Mouse (Mus musculus): ENCODE data around the gene Zfp326. TPM values are rescaled to one million over a fixed set of nuclear protein-coding genes. Genes with fewer than 3 reads are reported as not detected.

Gene Zfp326
- polyA plus RNA-seq (2015; fragmentation: Nextera tagmentation; extraction: Ambion mirVana), result 48.6 and 55.8 TPM in 2 replicates

DNA sequence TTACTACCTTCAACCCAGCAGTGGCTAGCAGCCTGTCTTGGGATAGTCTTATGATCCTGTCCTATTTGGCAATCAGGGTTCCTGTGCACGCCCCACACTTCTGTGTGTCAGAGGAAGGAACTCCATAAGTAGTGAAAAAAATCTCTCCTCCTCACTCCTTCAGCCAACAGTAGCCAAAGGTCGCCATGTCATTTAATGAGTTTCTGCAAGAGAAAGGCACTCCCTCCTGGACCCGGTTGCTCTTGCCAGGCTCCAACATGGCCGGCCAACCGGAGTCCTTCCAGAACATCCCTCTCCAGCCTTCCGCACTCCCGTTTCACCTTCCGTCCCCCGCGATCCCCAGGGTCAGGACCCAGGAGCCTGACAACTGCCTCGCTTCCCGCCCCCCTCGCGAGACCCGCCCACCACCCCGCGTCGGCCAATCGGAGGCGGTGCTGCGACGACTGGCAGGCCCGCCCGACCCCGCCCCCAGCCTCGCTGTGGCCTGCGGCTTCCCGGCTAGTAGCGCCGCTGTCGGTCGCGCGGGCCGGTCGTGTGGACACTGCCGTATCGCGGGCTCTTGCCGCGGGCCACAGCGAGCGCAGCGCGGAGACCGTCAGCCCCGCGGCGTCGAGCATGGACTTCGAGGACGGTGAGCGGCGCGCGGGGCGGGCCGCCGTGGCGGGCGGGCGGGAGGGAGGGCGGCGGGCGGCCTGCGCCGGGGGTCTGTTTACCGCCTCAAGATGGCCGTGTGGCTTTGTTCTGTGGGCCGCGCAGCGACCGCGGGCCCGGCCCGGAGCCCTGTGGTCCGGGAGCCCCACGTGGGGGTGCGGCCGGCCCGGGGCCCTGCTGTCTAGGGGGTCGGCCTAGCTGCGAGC is at the start of gene Zfp326:
Zfp326 (plus strand) TSS at position 498 of the 857 bp plus-strand sequence.
- ATAC-seq (ENCODE audit: low read depth), result peak; percentile 95
- Histone ChIP-seq H3K36me3 (0 out of 2 replicates have a peak, but pooled peaks cover 7% of the 10 kb centered on the region), H3K27me3 (0 out of 2 replicates have a peak, but pooled peaks cover 7% of the 10 kb centered on the region), H3K4me3 (peak within 1 kb of the TSS; percentile 97), H3K9ac (peak within 1 kb of the TSS; percentile 100), H3K27ac (replicated peaks) (peak within 1 kb of the TSS; percentile 92), H3K4me2 (peak within 1 kb of the TSS; percentile 94), H3K9me3 (no peaks in the 10 kb centered on the region), H3K4me1 (replicated peaks) (peaks cover 39% of the 10 kb centered on the region)
- WGBS, result under 1% methylated on average over 74 of the region's 83 CpGs

- H3K4me1 ChIP-seq (replicated peaks), result peaks cover 11% of the 10 kb centered on the region
- H3K27ac ChIP-seq (replicated peaks), result no peak overlapping the region
- H3K4me3 ChIP-seq, result no peak overlapping the region
- no peaks in the 10 kb centered on the region for H3K36me3 ChIP-seq
- H3K27me3 ChIP-seq, result no peaks in the 10 kb centered on the region
- WGBS, result 69% methylated on average over 5 of the region's 5 CpGs
- no peak overlapping the region for H3K9ac ChIP-seq
- H3K4me2 ChIP-seq, result no peak overlapping the region
- no peaks in the 10 kb centered on the region for H3K9me3 ChIP-seq
- ATAC-seq (ENCODE audit: low read depth), result no peak
These were observed 49.4 kb upstream of the Zfp326 start for GRCm38 (mm10) chr5:105826916-105827510.

DNA sequence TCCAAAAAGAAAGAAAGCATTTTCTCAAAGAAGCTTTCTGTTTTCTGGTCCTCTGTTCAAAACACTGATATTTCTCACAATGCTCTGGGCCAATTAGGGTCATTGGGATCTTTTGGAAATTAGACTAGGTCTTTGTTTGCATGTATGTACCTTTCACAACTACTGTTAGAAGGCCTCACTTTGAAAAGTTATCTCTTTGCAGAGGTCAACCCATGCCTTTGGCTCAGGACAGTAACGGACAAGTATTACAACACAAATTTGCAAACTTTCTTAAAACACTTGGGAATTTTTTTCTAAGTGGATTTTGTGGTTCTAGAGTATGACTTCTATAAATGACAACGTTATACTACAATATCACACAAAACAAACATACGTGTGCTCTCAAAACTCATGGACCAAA is 48.3 kb upstream of the Zfp326 start:
- no peak overlapping the region for H3K27ac ChIP-seq (replicated peaks)
- H3K27me3 ChIP-seq, result no peaks in the 10 kb centered on the region
- no peaks in the 10 kb centered on the region for H3K36me3 ChIP-seq
- no peaks in the 10 kb centered on the region for H3K9me3 ChIP-seq
- no peak for ATAC-seq (ENCODE audit: low read depth)
- H3K4me1 ChIP-seq (replicated peaks), result peaks cover 4% of the 10 kb centered on the region
- H3K4me3 ChIP-seq, result no peak overlapping the region
- H3K4me2 ChIP-seq, result no peak overlapping the region
- WGBS, result 88% methylated on average over 3 of the region's 3 CpGs
- no peak overlapping the region for H3K9ac ChIP-seq

DNA sequence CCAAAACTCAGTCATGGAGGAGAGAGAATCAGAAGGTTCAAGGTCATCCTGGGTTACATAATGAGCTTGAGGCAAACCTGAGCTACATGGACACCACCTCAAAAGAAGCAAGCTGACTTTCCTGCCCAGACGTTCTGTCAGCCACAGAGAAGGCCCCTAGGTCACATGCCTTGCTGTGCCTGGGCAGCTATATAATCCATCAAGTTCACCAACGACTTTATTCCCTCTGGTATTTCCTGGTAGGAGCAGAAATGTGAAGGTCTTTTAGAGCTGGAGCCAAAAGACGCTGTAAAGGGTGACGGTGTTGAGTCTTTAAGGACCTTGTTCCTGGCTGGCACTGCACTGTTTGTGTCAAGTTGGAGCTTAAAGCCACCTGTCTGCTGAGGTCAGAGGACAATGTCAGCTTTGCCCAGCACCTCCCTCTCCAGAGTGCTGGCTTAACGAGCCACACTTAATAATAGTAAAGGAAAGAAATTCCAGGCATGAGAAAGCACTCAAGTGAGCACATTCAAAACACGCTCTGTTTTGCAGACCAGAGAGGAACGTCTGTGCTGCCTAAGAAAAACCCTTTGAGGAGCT is 47.3 kb upstream of the Zfp326 start:
- Histone ChIP-seq H3K36me3 (no peaks in the 10 kb centered on the region), H3K27ac (replicated peaks) (no peak overlapping the region), H3K4me1 (replicated peaks) (no peaks in the 10 kb centered on the region), H3K4me3 (no peak overlapping the region), H3K9me3 (no peaks in the 10 kb centered on the region), H3K9ac (no peak overlapping the region), H3K27me3 (no peaks in the 10 kb centered on the region), H3K4me2 (no peak overlapping the region)
- no peak for ATAC-seq (ENCODE audit: low read depth)
- WGBS, result 46% methylated on average over 7 of the region's 7 CpGs

DNA sequence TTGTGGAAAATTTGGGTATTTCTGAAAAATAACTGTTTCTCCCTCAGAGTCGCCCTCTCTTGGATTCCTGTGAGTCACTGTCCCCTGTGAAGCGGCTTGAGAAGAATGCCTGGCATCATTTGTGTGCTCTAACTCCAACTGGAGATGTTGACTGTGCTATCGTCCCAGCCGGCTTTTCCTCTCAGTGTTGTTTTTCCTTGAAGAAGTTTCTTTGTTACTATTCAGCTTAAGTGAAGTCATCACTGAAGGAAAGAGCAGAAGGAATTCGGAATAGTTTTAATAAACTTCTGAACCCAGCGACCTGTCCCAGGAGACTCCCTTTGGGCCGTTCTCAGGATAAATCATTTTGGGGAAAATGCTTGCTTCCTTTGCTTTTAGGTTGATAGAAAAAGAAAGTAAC is 44.2 kb upstream of the Zfp326 start:
- H3K4me2 ChIP-seq, result no peak overlapping the region
- 75% methylated on average over 7 of the region's 7 CpGs for WGBS
- no peak for ATAC-seq (ENCODE audit: low read depth)
- no peaks in the 10 kb centered on the region for H3K27me3 ChIP-seq
- H3K27ac ChIP-seq (replicated peaks), result no peak overlapping the region
- H3K4me3 ChIP-seq, result no peak overlapping the region
- H3K4me1 ChIP-seq (replicated peaks), result no peaks in the 10 kb centered on the region
- H3K9me3 ChIP-seq, result no peaks in the 10 kb centered on the region
- H3K36me3 ChIP-seq, result no peaks in the 10 kb centered on the region
- H3K9ac ChIP-seq, result no peak overlapping the region

- 78% methylated on average over 3 of the region's 3 CpGs for WGBS
- H3K27ac ChIP-seq (replicated peaks), result no peak overlapping the region
- no peaks in the 10 kb centered on the region for H3K36me3 ChIP-seq
- H3K4me1 ChIP-seq (replicated peaks), result 0 out of 2 replicates have a peak, but pooled peaks cover 3% of the 10 kb centered on the region
- no peaks in the 10 kb centered on the region for H3K9me3 ChIP-seq
- H3K4me2 ChIP-seq, result no peak overlapping the region
- H3K4me3 ChIP-seq, result no peak overlapping the region
- H3K9ac ChIP-seq, result no peak overlapping the region
- ATAC-seq (ENCODE audit: low read depth), result no peak
- no peaks in the 10 kb centered on the region for H3K27me3 ChIP-seq
These were observed 42.4 kb upstream of the Zfp326 start for GRCm38 (mm10) chr5:105833923-105834322.

- Histone ChIP-seq H3K4me2 (no peak overlapping the region), H3K27me3 (no peaks in the 10 kb centered on the region), H3K9ac (no peak overlapping the region), H3K4me3 (no peak overlapping the region), H3K9me3 (no peaks in the 10 kb centered on the region), H3K36me3 (no peaks in the 10 kb centered on the region), H3K4me1 (replicated peaks) (0 out of 2 replicates have a peak, but pooled peaks cover 3% of the 10 kb centered on the region), H3K27ac (replicated peaks) (no peak overlapping the region)
- no peak for ATAC-seq (ENCODE audit: low read depth)
- WGBS, result 79% methylated on average over 9 of the region's 9 CpGs
These were observed 40.4 kb upstream of the Zfp326 start for GRCm38 (mm10) chr5:105836006-105836405.

GRCm38 (mm10) chr5:105839740-105840310 is 36.5 kb upstream of the Zfp326 start:
- H3K27ac ChIP-seq (replicated peaks), result no peak overlapping the region
- WGBS, result 74% methylated on average over 13 of the region's 13 CpGs
- no peak for ATAC-seq (ENCODE audit: low read depth)

GRCm38 (mm10) chr5:105844044-105844753 is 32.2 kb upstream of the Zfp326 start:
- no peaks in the 10 kb centered on the region for H3K9me3 ChIP-seq
- H3K36me3 ChIP-seq, result no peaks in the 10 kb centered on the region
- H3K27me3 ChIP-seq, result no peaks in the 10 kb centered on the region
- no peak overlapping the region for H3K9ac ChIP-seq
- ATAC-seq (ENCODE audit: low read depth), result no peak
- H3K4me2 ChIP-seq, result no peak overlapping the region
- no peak overlapping the region for H3K4me3 ChIP-seq
- H3K27ac ChIP-seq (replicated peaks), result no peak overlapping the region
- 85% methylated on average over 10 of the region's 10 CpGs for WGBS
- H3K4me1 ChIP-seq (replicated peaks), result peaks cover 10% of the 10 kb centered on the region; the same call in 1 of the 2 replicates

More at GRCm38 (mm10) chr5:105839740-105840310, 36.5 kb upstream of the Zfp326 start:
- Histone ChIP-seq H3K4me1 (replicated peaks) (0 out of 2 replicates have a peak, but pooled peaks cover 3% of the 10 kb centered on the region), H3K27me3 (no peaks in the 10 kb centered on the region), H3K9me3 (no peaks in the 10 kb centered on the region), H3K9ac (no peak overlapping the region), H3K4me3 (no peak overlapping the region), H3K4me2 (no peak overlapping the region), H3K36me3 (no peaks in the 10 kb centered on the region)

- Histone ChIP-seq H3K9me3 (no peaks in the 10 kb centered on the region), H3K4me2 (no peak overlapping the region), H3K27me3 (no peaks in the 10 kb centered on the region), H3K4me3 (no peak overlapping the region), H3K4me1 (replicated peaks) (peaks cover 19% of the 10 kb centered on the region; the same call in 1 of the 2 replicates), H3K27ac (replicated peaks) (no peak overlapping the region), H3K36me3 (no peaks in the 10 kb centered on the region), H3K9ac (no peak overlapping the region)
- 90% methylated on average over 2 of the region's 2 CpGs for WGBS
- no peak for ATAC-seq (ENCODE audit: low read depth)
These were observed 31.3 kb upstream of the Zfp326 start for GRCm38 (mm10) chr5:105845041-105845440.

DNA sequence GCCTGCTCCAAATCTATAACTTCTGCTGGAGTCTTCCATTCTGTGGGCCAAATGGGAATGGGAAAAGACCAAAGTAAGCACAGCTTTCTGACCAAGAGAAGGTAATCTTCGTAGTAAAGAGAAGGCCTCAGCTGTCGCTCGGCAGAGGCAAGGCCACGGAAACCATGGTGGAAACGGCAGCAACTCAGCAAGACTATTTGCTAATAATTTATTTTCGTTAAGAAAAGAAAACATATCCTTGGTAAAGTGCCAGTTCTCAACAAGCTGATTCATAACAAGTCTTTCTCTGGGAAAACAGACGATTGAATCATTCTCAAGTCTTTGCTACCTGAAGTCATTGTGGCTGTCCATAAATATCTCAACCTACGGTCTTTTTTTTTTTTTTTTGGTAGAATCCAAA is 28.6 kb upstream of the Zfp326 start:
- ATAC-seq (ENCODE audit: low read depth), result no peak
- no peaks in the 10 kb centered on the region for H3K27me3 ChIP-seq
- H3K9ac ChIP-seq, result no peak overlapping the region
- 80% methylated on average over 8 of the region's 8 CpGs for WGBS
- H3K27ac ChIP-seq (replicated peaks), result no peak overlapping the region
- no peak overlapping the region for H3K4me2 ChIP-seq
- H3K36me3 ChIP-seq, result no peaks in the 10 kb centered on the region
- H3K4me1 ChIP-seq (replicated peaks), result peaks cover 19% of the 10 kb centered on the region; the same call in 1 of the 2 replicates
- H3K4me3 ChIP-seq, result no peak overlapping the region
- no peaks in the 10 kb centered on the region for H3K9me3 ChIP-seq
